Mouse (Mus musculus) olfactory bulb, adult 2 months (tissue): Measurements from ENCODE around the gene Thsd7b. TPM values are rescaled to one million over a fixed set of nuclear protein-coding genes. Genes with fewer than 3 reads are reported as not detected.

Experiments
- H3K27ac ChIP-seq: fragments of 200-500 bp; 2 replicates; pipeline ENCODE4 v1.5.1; 2012; ENCODE audit warnings: low read depth, low read length; ENCODE audit not compliant: insufficient read depth
- H3K4me1 ChIP-seq: fragments of 200-500 bp; 2 replicates; pipeline ENCODE4 v1.6.1; 2012; ENCODE audit warnings: low read length; ENCODE audit not compliant: control insufficient read depth, insufficient read depth
- H3K4me3 ChIP-seq: fragments of 200-500 bp; 2 replicates; pipeline ENCODE4 v1.5.1; 2012; ENCODE audit warnings: mild to moderate bottlenecking, low read depth, low read length, moderate library complexity; ENCODE audit not compliant: insufficient read depth
- CTCF ChIP-seq: fragments of 200-500 bp; IDR thresholded peaks from 2 replicates; pipeline ENCODE4 v1.5.1; 2012; ENCODE audit warnings: low read depth, mild to moderate bottlenecking, low read length, moderate library complexity; ENCODE audit not compliant: insufficient read depth
- POLR2A ChIP-seq: fragments of 200-500 bp; IDR thresholded peaks from 2 replicates; pipeline ENCODE4 v1.6.1; 2012; ENCODE audit warnings: mild to moderate bottlenecking, low read depth, low read length, moderate library complexity; ENCODE audit not compliant: insufficient read depth
- WGBS: fragments of 180-500 bp; shearing (Covaris S2); methylation state at CpG from one replicate; pipeline ENCODE4 v1.1.7; 2018; 5-methylcytosine and 5-hydroxymethylcytosine counted together
- polyA plus RNA-seq: library from polyadenylated mRNA; stranded (reverse); fragments of >200 nt; gene quantifications from 2 replicates; pipeline ENCODE4 v1.2.4, GENCODE M21; 2012; ENCODE audit warnings: low replicate concordance; ENCODE audit not compliant: missing spikeins, insufficient read depth, insufficient read length

Gene Thsd7b
- polyA plus RNA-seq, 1 experiment: not detected

DNA sequence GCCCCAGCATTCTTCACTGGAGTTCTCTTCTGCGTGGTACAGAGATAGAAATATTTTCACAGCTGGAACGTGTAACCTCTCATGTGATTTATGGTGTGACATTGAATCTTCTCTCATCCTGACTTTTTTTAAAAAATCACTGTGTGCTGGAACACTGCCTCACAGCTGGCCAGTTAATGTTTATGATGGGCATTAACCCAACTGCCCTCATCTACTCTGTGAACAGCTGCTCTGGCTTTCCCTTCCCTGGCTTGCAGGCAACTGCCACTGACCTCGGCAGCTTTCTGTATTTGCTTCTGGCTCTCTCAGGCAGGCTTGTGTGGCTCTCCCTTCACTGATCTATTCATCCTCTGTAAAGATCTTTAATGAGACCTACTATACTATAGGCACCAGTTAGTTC is 564.7 kb downstream of the Thsd7b start:
- H3K4me3 ChIP-seq: no peak overlapping the region
- WGBS: 64% methylated on average over 3 of the region's 3 CpGs
- H3K27ac ChIP-seq: no peak overlapping the region
- no peaks in the 10 kb centered on the region for H3K4me1 ChIP-seq
- TF ChIP-seq POLR2A: no peak
- TF ChIP-seq CTCF: no peak

DNA sequence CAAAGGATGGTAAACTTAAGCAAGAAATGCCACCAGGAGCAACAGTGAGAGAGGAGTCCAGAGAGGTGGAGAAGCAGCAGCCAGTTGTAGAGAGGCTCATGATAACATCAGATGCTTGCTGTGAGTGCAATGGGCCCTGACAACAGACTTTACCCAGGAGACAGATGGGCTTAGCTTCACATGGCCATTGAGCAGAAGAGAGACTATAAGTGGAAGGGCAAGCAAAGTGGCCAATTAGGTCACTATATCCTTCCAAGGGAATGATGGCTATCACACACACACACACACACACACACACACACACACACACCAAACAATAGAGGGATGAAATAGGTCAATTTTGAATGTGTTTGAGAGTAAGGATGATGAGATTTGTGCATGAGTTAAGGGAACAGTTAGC is 565.4 kb downstream of the Thsd7b start:
- Histone ChIP-seq H3K27ac (no peak overlapping the region), H3K4me3 (no peak overlapping the region)
- no peak for TF ChIP-seq CTCF
- no peak for TF ChIP-seq POLR2A

DNA sequence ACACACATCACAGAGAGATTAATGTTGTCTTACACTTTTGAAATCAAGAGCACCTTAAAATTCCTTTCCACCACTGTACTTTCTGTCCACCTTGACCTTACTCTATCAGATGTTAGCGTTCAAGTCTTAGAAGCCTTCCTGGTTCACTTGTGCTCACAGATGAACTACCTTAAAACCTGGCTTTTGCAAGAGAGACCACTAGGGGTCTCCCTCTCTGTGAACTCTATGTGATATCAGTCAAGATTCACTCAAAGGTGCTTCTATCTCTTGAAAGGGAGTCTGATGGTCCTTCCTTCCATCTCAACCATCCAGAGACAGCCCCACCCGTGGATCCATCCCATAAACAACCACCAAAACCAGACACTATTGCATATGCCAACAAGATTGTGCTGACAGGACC is 570.3 kb downstream of the Thsd7b start:
- WGBS: 58% methylated on average over 2 of the region's 2 CpGs
- no peak for TF ChIP-seq CTCF
- no peak for TF ChIP-seq POLR2A
- Histone ChIP-seq H3K4me1 (no peaks in the 10 kb centered on the region), H3K4me3 (no peak overlapping the region), H3K27ac (no peak overlapping the region)

More for the DNA sequence above, 565.4 kb downstream of the Thsd7b start:
- H3K4me1 ChIP-seq: no peaks in the 10 kb centered on the region

DNA sequence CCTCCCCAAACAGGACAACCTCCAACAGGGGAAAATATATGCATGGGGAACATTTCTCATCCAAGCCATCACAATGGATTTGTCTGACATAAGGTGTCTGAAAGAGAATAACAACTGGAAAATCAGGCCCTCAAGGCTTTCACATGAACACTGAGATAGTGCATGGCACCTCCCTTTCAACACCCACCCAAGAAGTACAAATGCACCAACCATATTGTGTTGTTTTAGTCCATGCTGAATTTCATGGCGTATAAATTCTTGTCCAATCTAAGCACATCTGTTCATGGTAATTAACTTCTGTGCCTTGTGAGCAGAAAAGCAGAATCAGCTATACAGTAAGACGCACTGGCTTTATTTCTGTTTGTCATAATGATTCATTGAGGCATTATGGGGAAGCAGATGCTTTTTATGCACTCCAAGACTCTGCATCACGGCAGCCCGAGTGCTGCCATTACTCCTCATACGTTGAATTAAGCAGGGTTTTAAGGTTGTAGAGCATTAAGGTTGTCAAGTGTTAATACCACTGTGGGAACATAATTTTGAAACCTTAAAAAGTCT is 577.0 kb downstream of the Thsd7b start:
- no peak overlapping the region for H3K4me3 ChIP-seq
- no peak for TF ChIP-seq POLR2A
- no peak for TF ChIP-seq CTCF
- H3K27ac ChIP-seq: no peak overlapping the region
- H3K4me1 ChIP-seq: no peaks in the 10 kb centered on the region
- 88% methylated on average over 5 of the region's 5 CpGs for WGBS

DNA sequence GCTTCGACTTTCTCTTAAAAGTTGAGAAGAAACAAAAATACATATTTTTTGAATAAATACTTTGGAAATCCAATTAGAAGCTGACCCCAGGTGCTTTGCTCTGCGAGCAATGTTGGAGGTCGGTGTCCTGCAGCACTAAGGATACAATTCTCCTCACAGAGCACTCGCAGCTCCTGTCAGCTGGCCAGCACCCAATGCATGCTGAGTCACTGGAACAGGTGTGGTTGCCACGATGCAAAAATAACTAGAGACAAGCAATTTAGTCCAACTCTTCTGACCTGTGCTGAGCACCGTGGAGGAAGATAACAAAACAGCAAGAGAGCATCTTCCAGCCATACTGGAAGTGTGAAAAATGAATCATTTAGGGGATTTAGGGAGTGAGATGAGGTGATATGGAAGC is 594.6 kb downstream of the Thsd7b start:
- no peaks in the 10 kb centered on the region for H3K4me1 ChIP-seq
- no peak overlapping the region for H3K27ac ChIP-seq
- no peak overlapping the region for H3K4me3 ChIP-seq
- WGBS: 74% methylated on average over 6 of the region's 6 CpGs
- TF ChIP-seq CTCF (no peak), POLR2A (no peak)

DNA sequence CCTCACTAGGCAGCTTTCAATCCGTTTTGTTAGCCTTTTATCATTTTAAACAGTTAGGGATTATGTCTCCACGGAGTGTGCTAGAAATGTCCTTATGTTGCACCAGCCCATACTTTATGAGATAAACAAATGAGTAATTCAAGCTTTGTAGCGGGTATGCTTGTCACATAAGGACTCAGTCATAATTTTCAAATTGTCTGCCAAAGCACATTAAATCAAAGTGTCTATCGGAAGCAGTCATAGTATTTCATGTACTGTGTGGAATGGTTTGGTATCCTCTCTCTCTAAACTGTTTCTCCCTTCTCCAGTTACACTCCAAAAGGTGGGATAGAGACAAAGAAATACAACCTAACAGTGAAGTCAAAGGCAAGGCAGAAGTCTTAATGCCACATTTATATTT is 601.3 kb downstream of the Thsd7b start:
- no peaks in the 10 kb centered on the region for H3K4me1 ChIP-seq
- no peak overlapping the region for H3K27ac ChIP-seq
- 74% methylated on average over 4 of the region's 4 CpGs for WGBS
- H3K4me3 ChIP-seq: no peak overlapping the region
- no peak for TF ChIP-seq CTCF
- no peak for TF ChIP-seq POLR2A

DNA sequence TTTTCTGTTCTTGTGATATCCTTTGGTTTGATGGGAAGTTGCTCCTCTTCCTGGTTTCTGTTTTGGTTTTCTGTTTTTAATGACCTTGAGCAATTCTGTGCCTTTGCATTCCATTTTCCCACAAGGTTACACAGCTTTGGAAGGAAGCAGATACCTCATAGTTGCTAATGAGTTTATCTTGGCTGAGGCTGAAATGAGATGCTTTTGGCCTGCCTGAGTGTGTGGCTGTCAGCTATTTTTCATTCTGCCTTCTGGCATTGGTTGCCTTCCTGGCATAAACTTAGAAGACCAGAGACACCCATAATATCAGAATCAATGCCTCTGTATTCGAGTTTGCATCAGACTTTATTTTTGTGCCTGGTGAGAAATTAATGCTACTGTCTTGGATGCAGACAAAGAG is 614.8 kb downstream of the Thsd7b start:
- TF ChIP-seq POLR2A (no peak), CTCF (no peak)
- WGBS: 31% methylated on average over 1 of the region's 1 CpGs
- Histone ChIP-seq H3K4me3 (no peak overlapping the region), H3K4me1 (no peaks in the 10 kb centered on the region), H3K27ac (no peak overlapping the region)

DNA sequence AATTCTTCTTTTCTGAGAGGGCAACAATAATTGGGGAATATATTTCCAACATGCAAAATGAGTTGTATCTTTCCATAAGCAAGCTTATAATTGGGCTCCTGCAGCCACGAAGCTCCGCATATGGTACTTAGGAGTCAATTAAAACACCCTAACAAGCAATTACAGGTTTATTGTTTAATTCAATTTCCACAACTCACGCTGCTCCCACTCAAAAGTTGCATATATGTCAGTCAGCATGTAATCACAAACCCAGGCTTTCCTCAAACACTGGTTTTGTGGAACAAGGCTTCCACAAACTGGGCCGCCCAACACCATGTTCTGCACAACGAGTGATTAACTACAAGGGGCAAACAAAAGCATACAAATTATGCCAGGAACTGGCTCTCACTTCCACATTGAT is 625.0 kb downstream of the Thsd7b start:
- H3K4me1 ChIP-seq: no peaks in the 10 kb centered on the region
- no peak overlapping the region for H3K27ac ChIP-seq
- 60% methylated on average over 5 of the region's 5 CpGs for WGBS
- no peak for TF ChIP-seq CTCF
- TF ChIP-seq POLR2A: no peak
- H3K4me3 ChIP-seq: no peak overlapping the region

DNA sequence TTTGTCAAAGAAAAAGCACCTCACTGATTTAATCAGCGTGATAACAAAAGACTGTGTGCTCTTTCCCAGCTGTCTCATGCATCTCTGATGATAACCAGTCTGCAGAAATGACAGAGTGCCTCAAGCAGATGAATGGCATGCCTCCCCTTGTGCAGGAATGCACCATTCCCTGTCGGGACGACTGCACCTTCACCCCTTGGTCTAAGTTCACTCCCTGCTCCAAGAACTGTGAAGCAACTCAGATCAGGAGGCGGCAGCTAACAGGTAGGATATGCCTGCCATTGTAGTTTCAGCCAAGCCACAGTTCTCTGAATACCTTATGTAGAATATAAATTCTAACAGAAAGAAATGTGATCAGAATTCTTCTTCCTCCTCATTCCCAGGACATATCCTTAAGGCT is 642.4 kb downstream of the Thsd7b start:
- 63% methylated on average over 4 of the region's 4 CpGs for WGBS
- TF ChIP-seq POLR2A (no peak), CTCF (no peak)
- H3K4me1 ChIP-seq: no peaks in the 10 kb centered on the region
- no peak overlapping the region for H3K4me3 ChIP-seq
- H3K27ac ChIP-seq: no peak overlapping the region

DNA sequence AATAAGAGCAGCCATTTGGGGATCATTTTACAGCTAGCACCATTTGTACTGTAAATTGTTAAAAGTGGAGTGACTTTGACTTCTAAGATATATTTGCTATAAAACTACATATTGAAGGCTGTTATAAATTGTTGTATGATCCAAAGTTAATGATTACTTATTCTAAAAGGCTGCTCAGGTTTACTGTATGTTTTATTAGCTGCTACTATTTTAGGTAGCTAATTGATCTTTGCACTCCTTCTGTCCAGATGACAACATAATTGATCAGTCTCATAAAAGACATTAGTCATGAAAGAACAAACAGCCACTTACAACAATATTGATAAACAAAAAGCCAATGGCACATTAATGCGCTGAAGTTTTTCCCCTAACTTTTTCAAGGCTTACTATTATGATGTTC is 644.5 kb downstream of the Thsd7b start:
- TF ChIP-seq CTCF (no peak), POLR2A (no peak)
- H3K4me1 ChIP-seq: no peaks in the 10 kb centered on the region
- 100% methylated on average over 1 of the region's 1 CpGs for WGBS
- no peak overlapping the region for H3K27ac ChIP-seq
- H3K4me3 ChIP-seq: no peak overlapping the region
